Mouse (Mus musculus) MEL (cell line): ENCODE results near the gene Ssna1. TPM values are rescaled to one million over a fixed set of nuclear protein-coding genes. Genes with fewer than 3 reads are reported as not detected.
A peak's percentile ranks its signal among the peaks of the same experiment; 100 is the strongest.

Experiments
- DNase-seq: peaks from one replicate; pipeline ENCODE4 v3.0.0; 2011; ENCODE audit warnings: low read depth, low spot score
- H3K27ac ChIP-seq: 2 replicates; pipeline ENCODE4 v1.5.1; 2012; ENCODE audit warnings: low read depth, mild to moderate bottlenecking, control low read depth, low read length, moderate library complexity; ENCODE audit not compliant: control insufficient read depth
- H3K27me3 ChIP-seq, 2 experiments: fragments of 150-350 bp in 1 of 2; sonication (generic) in 1 of 2; 2 replicates each; pipeline ENCODE4 v1.6.1; 2012; ENCODE audit warnings: low read length in 2 of 2, mild to moderate bottlenecking in 2 of 2, improper control_type of control experiment in 1 of 2, moderate library complexity in 1 of 2; ENCODE audit not compliant: insufficient read depth in 2 of 2, control insufficient read depth in 1 of 2
- H3K36me3 ChIP-seq, 2 experiments: 2 replicates each; pipeline ENCODE4 v1.6.1; 2012 to 2014; ENCODE audit warnings: low read length in 2 of 2, improper control_type of control experiment in 1 of 2, inconsistent platforms in 1 of 2, mild to moderate bottlenecking in 1 of 2; ENCODE audit not compliant: insufficient read depth in 2 of 2, control insufficient read depth in 1 of 2
- H3K4me1 ChIP-seq, 2 experiments: fragments of 150-350 bp in 1 of 2; sonication (generic) in 1 of 2; 2 replicates each; pipeline ENCODE4 v1.6.1; 2012; ENCODE audit warnings: low read length in 2 of 2, improper control_type of control experiment in 1 of 2, mild to moderate bottlenecking in 1 of 2; ENCODE audit not compliant: insufficient read depth in 2 of 2, control insufficient read depth in 1 of 2
- H3K4me3 ChIP-seq, 2 experiments: fragments of 150-350 bp in 1 of 2; sonication (generic) in 1 of 2; 2 replicates each; pipeline ENCODE4 v1.5.1; 2012; ENCODE audit warnings: low read depth in 2 of 2, low read length in 2 of 2, mild to moderate bottlenecking in 2 of 2, moderate library complexity in 2 of 2, control low read depth in 1 of 2, improper control_type of control experiment in 1 of 2; ENCODE audit not compliant: control insufficient read depth in 1 of 2, insufficient read depth in 1 of 2
- H3K79me2 ChIP-seq: 2 replicates; pipeline ENCODE4 v1.6.1; 2012; ENCODE audit warnings: mild to moderate bottlenecking, low read length, moderate library complexity; ENCODE audit not compliant: control insufficient read depth, poor library complexity, insufficient read depth
- H3K9ac ChIP-seq: 2 replicates; pipeline ENCODE4 v1.6.1; 2012; ENCODE audit warnings: low read depth, mild to moderate bottlenecking, control low read depth, low read length, moderate library complexity; ENCODE audit not compliant: control insufficient read depth, poor library complexity, severe bottlenecking
- H3K9me3 ChIP-seq: fragments of 150-350 bp; sonication (generic); replicated peaks from 2 replicates; pipeline ENCODE4 v1.6.1; 2012; ENCODE audit warnings: mild to moderate bottlenecking, low read length, improper control_type of control experiment, moderate library complexity; ENCODE audit not compliant: insufficient read depth
- ELF1 ChIP-seq: IDR thresholded peaks from 2 replicates; pipeline ENCODE4 v1.6.1; 2014; ENCODE audit warnings: low read depth, mild to moderate bottlenecking, inconsistent platforms, low read length, improper control_type of control experiment, moderate library complexity
- GABPA ChIP-seq: IDR thresholded peaks from 2 replicates; pipeline ENCODE4 v1.6.1; 2012; ENCODE audit warnings: low read depth, mild to moderate bottlenecking, inconsistent platforms, low read length, improper control_type of control experiment, moderate library complexity
- HCFC1 ChIP-seq: IDR thresholded peaks from 2 replicates; pipeline ENCODE4 v1.6.1; 2012; ENCODE audit warnings: low read depth, mild to moderate bottlenecking, inconsistent platforms, low read length, improper control_type of control experiment, moderate library complexity
- JUND ChIP-seq: IDR thresholded peaks from 2 replicates; pipeline ENCODE4 v1.6.1; 2011; ENCODE audit warnings: low read depth, mild to moderate bottlenecking, improper control_type of control experiment, low read length
- KAT2A ChIP-seq: conservative IDR thresholded peaks from 2 replicates; pipeline ENCODE4 v1.6.1; 2012; ENCODE audit warnings: low read depth, low read length, improper control_type of control experiment, inconsistent platforms
- MXI1 ChIP-seq: IDR thresholded peaks from 2 replicates; pipeline ENCODE4 v1.6.1; 2011; ENCODE audit warnings: mild to moderate bottlenecking, low read depth, low read length, improper control_type of control experiment
- MYC ChIP-seq: IDR thresholded peaks from 2 replicates; pipeline ENCODE4 v1.6.1; 2011; ENCODE audit warnings: low read depth, mild to moderate bottlenecking, low read length, improper control_type of control experiment, moderate library complexity
- NELFE ChIP-seq: IDR thresholded peaks from 2 replicates; pipeline ENCODE4 v1.6.1; 2011; ENCODE audit warnings: low read depth, low read length, improper control_type of control experiment
- NRF1 ChIP-seq: IDR thresholded peaks from 2 replicates; pipeline ENCODE4 v1.6.1; 2014; ENCODE audit warnings: low read depth, mild to moderate bottlenecking, inconsistent platforms, low read length, improper control_type of control experiment, moderate library complexity; ENCODE audit not compliant: poor library complexity, insufficient read depth, severe bottlenecking
- POLR2A ChIP-seq, 2 experiments: IDR thresholded peaks; 2 replicates each; pipeline ENCODE4 v1.6.1; 2011 to 2012; ENCODE audit warnings: low read length in 2 of 2, mild to moderate bottlenecking in 2 of 2, control low read depth in 1 of 2, improper control_type of control experiment in 1 of 2, low read depth in 1 of 2, moderate library complexity in 1 of 2; ENCODE audit not compliant: control insufficient read depth in 1 of 2, insufficient read depth in 1 of 2, poor library complexity in 1 of 2
- POLR2AphosphoS2 ChIP-seq: IDR thresholded peaks from 2 replicates; pipeline ENCODE4 v1.6.1; 2011; ENCODE audit warnings: low read length, improper control_type of control experiment
- POLR2AphosphoS5 ChIP-seq: IDR thresholded peaks from 2 replicates; pipeline ENCODE4 v1.6.1; 2012; ENCODE audit warnings: low read depth, borderline replicate concordance, mild to moderate bottlenecking, inconsistent platforms, low read length, moderate library complexity, mixed read lengths
- RAD21 ChIP-seq: IDR thresholded peaks from 2 replicates; pipeline ENCODE4 v1.6.1; 2011; ENCODE audit warnings: mild to moderate bottlenecking, low read depth, low read length, improper control_type of control experiment
- RCOR1 ChIP-seq: IDR thresholded peaks from 2 replicates; pipeline ENCODE4 v1.6.1; 2012; ENCODE audit warnings: low read depth, mild to moderate bottlenecking, inconsistent platforms, low read length, improper control_type of control experiment
- SIN3A ChIP-seq: IDR thresholded peaks from 2 replicates; pipeline ENCODE4 v1.6.1; 2012; ENCODE audit warnings: low read length, improper control_type of control experiment, inconsistent platforms
- TAL1 ChIP-seq: IDR thresholded peaks from 2 replicates; pipeline ENCODE4 v1.6.1; 2012; ENCODE audit warnings: mild to moderate bottlenecking, inconsistent platforms, low read length, moderate library complexity, mixed read lengths
- TBP ChIP-seq: IDR thresholded peaks from 2 replicates; pipeline ENCODE4 v1.8.0; 2011; ENCODE audit warnings: low read depth, low read length, improper control_type of control experiment
- TCF12 ChIP-seq: IDR thresholded peaks from 2 replicates; pipeline ENCODE4 v1.6.1; 2014; ENCODE audit warnings: low read depth, mild to moderate bottlenecking, inconsistent platforms, low read length, improper control_type of control experiment, moderate library complexity
- ZC3H11A ChIP-seq: IDR thresholded peaks from 2 replicates; pipeline ENCODE4 v1.6.1; 2012; ENCODE audit warnings: low read depth, mild to moderate bottlenecking, inconsistent platforms, low read length, improper control_type of control experiment
- ZMIZ1 ChIP-seq: IDR thresholded peaks from 2 replicates; pipeline ENCODE4 v1.6.1; 2012; ENCODE audit warnings: low read depth, mild to moderate bottlenecking, inconsistent platforms, low read length, improper control_type of control experiment, moderate library complexity
- polyA plus RNA-seq, 2 experiments: library from polyadenylated mRNA; stranded (reverse) in 1 of 2; unstranded in 1 of 2; fragments of >175 nt in 1 of 2; fragments of >200 nt in 1 of 2; gene quantifications; 2 replicates each; pipeline versions ENCODE4 v1.2.1 to v1.2.4; 2012; ENCODE audit warnings: low replicate concordance in 2 of 2, low read depth in 1 of 2; ENCODE audit not compliant: insufficient read length in 2 of 2, insufficient read depth in 1 of 2, missing spikeins in 1 of 2
- total RNA-seq: library from RNA; depleted of rRNA; stranded (reverse); fragments of 300-350 nt; gene quantifications from 2 replicates; pipeline ENCODE4 v1.2.3, GENCODE M21; 2012

The Ssna1 gene
- total and polyA plus RNA-seq, 3 experiments: 158 to 226 TPM; not detected in 1

GRCm38 (mm10) chr2:25224492-25224765 lies 47.8 kb downstream of the Ssna1 start, which contains the start of gene Tubb4b:
TSS of gene Tubb4b (minus strand) at chr2:25224702.
- peak within 1 kb of the TSS; percentile 99 for H3K9ac ChIP-seq
- peaks cover 17% of the 10 kb centered on the region for H3K79me2 ChIP-seq
- no peaks in the 10 kb centered on the region for H3K27me3 ChIP-seq
- no peak for DNase-seq
- H3K36me3 ChIP-seq: peaks cover 6 to 8% of the 10 kb centered on the region in 2 experiments
- peaks cover 6 to 18% of the 10 kb centered on the region in 2 experiments; a peak in 3 of 4 replicates for H3K4me1 ChIP-seq
- TF ChIP-seq JUND (no peak), NRF1 (peak; percentile 61; the same call in 1 of the 2 replicates), TCF12 (peak; percentile 64), POLR2AphosphoS2 (peak; percentile 100), TBP (peak; percentile 99), SIN3A (peak; percentile 27; the same call in 1 of the 2 replicates), ELF1 (peak; percentile 45; the same call in 1 of the 2 replicates), MXI1 (peak; percentile 42; the same call in 1 of the 2 replicates), GABPA (no peak), POLR2AphosphoS5 (peak; percentile 99), NELFE (peak; percentile 99), MYC (peak; percentile 79), TAL1 (no peak), KAT2A (0 out of 2 replicates have a peak, but pooled peaks have one; percentile 9), ZC3H11A (no peak), ZMIZ1 (peak; percentile 99), RAD21 (no peak), HCFC1 (peak; percentile 65; the same call in 1 of the 2 replicates), POLR2A (IDR thresholded peaks at IDR 0.05; ENCODE audit: control insufficient read depth in 1 of 2, insufficient read depth in 1 of 2, low read depth in 1 of 2, low read length in 2 of 2, poor library complexity in 1 of 2) (peak; percentile 99 to 100), RCOR1 (no peak)
- H3K9me3 ChIP-seq: no peaks in the 10 kb centered on the region
- H3K4me3 ChIP-seq: peak within 1 kb of the TSS; percentile 96 to 97
- peak within 1 kb of the TSS; percentile 100 for H3K27ac ChIP-seq
